Mouse (Mus musculus) liver (tissue): ENCODE measurements around the gene Ifi208.
A peak's percentile ranks its signal among the peaks of the same experiment; 100 is the strongest.
"Not testable (repeated sequence)": the region's sequence is repeated elsewhere in the genome, so short reads cannot be mapped to it uniquely, and the experiment has no call there.

ENCODE experiments used
- DNase-seq: peaks from one replicate; pipeline ENCODE4 v3.0.0-alpha.2; 2020; ENCODE audit warnings: mixed read lengths

The Ifi208 gene

GRCm38 (mm10) chr1:173673458-173674097 lies at the start of gene Ifi208:
Gene Ifi208, plus strand, starts transcription at chr1:173673675.
- not testable (repeated sequence) for DNase-seq

GRCm38 (mm10) chr1:173624052-173624451 lies 49.4 kb upstream of the Ifi208 start:
- DNase-seq: no peak

- no peak for DNase-seq
Measured at GRCm38 (mm10) chr1:173626686-173627085, 46.8 kb upstream of the Ifi208 start.

GRCm38 (mm10) chr1:173630622-173631021 lies 42.9 kb upstream of the Ifi208 start, which contains the start of gene Ifi209:
Gene Ifi209, plus strand, starts transcription at chr1:173630917.
- DNase-seq: not testable (repeated sequence)

- DNase-seq: no peak
Measured at GRCm38 (mm10) chr1:173633969-173634645, 39.4 kb upstream of the Ifi208 start.

- DNase-seq: no peak
Measured at GRCm38 (mm10) chr1:173645393-173645792, 28.1 kb upstream of the Ifi208 start.

GRCm38 (mm10) chr1:173657973-173658372 lies 15.5 kb upstream of the Ifi208 start:
- no peak for DNase-seq

GRCm38 (mm10) chr1:173678605-173679004 lies 5.1 kb downstream of the Ifi208 start:
- not testable (repeated sequence) for DNase-seq

GRCm38 (mm10) chr1:173694270-173694669 lies 20.8 kb downstream of the Ifi208 start:
- DNase-seq: no peak

GRCm38 (mm10) chr1:173733219-173733618 lies 59.7 kb downstream of the Ifi208 start:
- DNase-seq: peak; percentile 3

- DNase-seq: not testable (repeated sequence)
Measured at GRCm38 (mm10) chr1:173735015-173735414, 61.5 kb downstream of the Ifi208 start.

- DNase-seq: no peak
Measured at GRCm38 (mm10) chr1:173736986-173737385, 63.5 kb downstream of the Ifi208 start.

GRCm38 (mm10) chr1:173740537-173740936 lies 67.1 kb downstream of the Ifi208 start:
- DNase-seq: no peak

GRCm38 (mm10) chr1:173741656-173742055 lies 68.2 kb downstream of the Ifi208 start, which contains the start of gene Ifi207:
Gene Ifi207, minus strand, starts transcription at chr1:173741747.
- no peak for DNase-seq

GRCm38 (mm10) chr1:173742262-173742661 lies 68.8 kb downstream of the Ifi208 start:
- DNase-seq: no peak
